Mouse (Mus musculus): ENCODE measurements at regions not wholly inside any gene's neighbourhood (a gene's known extent, or its start where the extent isn't known, plus 50 kb on each side); places are given as distances from the start of the nearest gene placed in this dataset.

DNA sequence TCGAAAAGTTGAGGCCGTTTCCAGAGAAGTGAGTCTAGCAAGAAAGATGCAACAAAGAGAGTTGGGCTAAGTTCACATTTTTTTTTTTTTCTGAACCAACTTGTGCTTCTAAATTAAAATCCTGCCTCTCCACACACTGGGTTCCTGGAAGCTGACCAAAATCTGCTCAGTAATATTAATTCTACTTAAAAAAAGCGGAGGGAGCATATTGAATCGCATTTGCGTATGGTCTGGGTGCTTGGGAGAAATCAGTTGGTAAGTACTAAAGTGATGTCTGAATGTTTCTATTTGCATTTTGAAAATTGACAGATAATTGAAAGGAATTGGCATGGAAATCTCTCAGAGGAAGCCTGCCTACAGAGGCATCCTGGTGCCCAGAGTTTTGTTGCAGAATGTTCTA, 676.0 kb downstream of the Vrk1 start:
- ATAC-seq (ENCODE audit: insufficient number of reproducible peaks, low FRiP score, low TSS enrichment), result no peak

DNA sequence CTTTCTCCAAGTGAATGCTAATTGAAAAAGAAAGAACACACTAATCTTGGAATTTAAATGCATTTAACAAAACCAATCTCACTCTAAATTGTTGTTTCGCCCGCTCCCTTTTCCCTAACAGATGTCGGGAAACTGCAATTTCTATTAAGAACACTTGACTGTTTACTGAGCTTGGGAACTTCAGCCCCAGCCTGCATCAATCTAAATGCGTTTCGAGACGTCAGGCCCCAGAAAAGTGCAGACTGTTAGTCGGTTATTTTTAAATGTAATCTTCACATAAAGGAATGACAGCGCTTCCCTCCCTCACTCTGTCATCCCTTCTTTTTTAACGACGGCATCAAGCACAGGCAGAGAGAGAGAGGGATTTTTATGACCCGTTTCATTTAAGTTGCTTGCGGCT, 677.7 kb downstream of the Vrk1 start:
- ATAC-seq (ENCODE audit: insufficient number of reproducible peaks, low FRiP score, low TSS enrichment), result no peak

DNA sequence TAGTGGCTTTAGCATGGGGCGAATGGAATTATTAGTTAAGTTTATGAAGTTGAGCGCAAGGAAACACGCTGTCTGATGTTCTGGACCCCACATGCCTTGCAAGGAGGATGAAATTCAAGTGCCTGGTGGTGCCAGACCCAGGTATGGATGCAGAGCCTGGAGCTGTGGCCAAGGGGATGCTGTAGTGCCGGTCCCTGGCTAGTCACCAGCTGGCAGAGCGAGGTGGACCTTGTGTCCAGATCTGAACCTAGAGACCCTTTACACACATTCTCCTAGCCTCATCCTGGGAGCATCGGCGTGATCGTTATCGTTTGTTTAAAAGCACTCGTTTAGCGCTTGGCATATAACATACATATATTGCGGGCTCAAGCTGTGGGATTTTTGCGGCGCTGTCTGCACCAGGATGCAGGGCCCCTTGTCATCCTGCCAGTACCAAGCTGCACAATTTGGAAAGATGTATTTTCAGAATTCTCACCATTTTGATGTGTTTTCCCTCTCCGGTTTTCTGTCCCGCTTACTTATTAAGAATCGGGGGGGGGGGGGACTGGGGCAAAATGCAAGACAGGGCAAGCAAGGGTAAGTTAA, 678.2 kb downstream of the Vrk1 start:
- ATAC-seq (ENCODE audit: insufficient number of reproducible peaks, low FRiP score, low TSS enrichment), result no peak

DNA sequence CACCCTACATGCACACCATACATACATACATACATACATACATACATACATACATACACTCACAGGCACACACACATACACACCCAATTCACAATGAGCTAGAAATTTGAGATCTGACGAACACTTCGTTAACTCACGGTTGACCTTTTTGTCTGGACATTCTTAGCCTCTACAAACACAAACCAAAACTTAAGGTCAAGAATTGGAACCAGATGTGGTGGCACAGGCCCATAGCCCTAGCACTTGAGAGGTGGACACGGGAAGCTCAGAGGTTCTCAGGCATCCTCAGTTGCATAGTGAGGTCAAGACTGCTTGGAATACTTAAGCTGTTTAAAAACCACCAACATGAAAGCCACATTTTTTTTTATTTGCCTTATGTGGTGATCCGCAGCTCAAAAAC, 692.9 kb downstream of the Vrk1 start:
- ATAC-seq (ENCODE audit: insufficient number of reproducible peaks, low FRiP score, low TSS enrichment), result no peak

DNA sequence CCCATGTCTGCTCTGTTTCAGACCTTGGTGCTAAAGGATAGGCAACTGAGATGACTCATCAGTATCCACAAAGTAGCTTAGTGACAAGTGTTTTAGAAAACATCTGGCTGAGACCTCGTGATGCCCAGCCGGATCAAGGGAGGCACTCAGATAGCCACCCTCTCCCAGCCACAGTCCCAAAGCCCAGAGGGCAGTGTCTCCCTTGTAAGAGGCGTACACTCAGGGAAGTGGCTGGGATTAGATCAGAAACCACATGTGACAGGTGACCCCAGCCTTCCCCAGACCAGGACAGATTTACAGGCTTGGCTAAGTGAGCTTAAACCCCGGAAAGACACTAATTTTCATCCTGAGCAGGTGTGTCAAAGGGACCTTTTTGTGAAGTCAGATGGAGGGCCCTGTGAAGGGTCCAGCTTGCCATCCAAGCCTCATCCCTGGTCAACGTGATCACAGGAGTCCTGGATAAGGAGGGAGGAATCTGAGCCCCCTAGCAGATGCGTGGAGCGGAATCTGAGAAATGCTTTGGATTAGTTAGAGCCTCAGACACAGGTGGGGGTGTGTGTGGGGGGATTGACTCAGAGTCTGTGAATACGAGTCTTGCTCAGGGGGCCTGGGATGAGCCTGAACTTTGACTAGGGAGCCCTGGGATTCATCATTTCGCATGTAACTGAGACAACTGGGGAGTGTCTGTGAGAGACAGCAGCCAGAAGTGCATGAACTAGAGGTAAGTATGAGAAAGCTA, 711.4 kb downstream of the Vrk1 start:
- ATAC-seq (ENCODE audit: insufficient number of reproducible peaks, low FRiP score, low TSS enrichment), result no peak

DNA sequence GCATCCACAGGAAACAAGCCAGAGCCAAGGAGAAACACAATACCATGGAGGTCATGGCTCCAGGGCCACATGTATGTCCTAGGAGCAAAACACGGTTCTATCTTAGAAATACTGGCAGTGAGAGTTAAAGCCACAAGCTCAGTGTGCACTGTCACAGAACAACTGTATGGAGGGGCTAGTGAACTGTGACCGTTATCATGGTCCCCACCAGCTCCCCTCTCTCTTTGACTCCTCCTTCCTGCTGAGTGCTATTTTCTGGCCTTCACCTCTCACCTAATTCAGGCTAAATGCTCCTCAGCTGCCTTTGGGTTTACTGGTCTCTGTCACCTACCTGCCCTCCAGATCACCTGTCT, 712.0 kb downstream of the Vrk1 start:
- ATAC-seq (ENCODE audit: insufficient number of reproducible peaks, low FRiP score, low TSS enrichment), result no peak

DNA sequence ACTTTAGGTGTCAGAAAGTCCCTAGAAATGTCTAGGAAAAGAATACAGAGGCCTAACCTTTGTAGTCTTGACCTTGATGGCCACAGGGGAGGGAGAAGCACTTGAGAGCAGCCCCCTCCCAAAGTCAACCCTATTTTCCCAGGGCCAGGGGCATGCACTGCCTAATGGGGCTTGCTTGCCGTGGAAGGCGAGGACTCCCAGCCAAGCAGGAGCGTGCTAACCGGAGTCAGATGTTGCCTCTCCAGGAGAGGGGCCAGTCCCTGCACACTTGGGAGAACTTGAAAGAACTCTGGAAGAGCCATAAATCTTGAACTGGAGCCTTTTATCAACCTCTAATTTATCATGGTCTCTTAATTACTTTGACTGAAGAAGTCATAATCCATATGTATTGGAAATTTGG, 712.7 kb downstream of the Vrk1 start:
- no peak for ATAC-seq (ENCODE audit: insufficient number of reproducible peaks, low FRiP score, low TSS enrichment)

DNA sequence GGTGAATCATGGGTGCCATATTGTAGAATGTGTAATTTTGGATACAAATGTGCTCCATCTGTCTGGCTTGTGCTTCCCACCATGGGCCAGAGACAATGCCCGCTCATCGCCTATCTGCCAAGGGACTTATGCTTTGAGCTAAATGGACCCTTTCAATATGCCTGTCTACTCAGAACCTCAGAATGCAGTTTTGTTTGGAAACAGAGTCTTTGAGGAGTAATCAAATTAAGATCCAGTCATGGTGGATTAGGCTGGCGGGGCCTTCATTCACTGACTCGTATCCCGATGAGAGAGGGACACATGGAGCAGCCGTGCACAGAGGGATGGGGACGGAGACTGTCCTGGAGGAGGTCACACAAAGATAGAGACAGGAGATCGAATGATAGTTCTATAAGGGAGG, 716.9 kb downstream of the Vrk1 start:
- ATAC-seq (ENCODE audit: insufficient number of reproducible peaks, low FRiP score, low TSS enrichment), result no peak

DNA sequence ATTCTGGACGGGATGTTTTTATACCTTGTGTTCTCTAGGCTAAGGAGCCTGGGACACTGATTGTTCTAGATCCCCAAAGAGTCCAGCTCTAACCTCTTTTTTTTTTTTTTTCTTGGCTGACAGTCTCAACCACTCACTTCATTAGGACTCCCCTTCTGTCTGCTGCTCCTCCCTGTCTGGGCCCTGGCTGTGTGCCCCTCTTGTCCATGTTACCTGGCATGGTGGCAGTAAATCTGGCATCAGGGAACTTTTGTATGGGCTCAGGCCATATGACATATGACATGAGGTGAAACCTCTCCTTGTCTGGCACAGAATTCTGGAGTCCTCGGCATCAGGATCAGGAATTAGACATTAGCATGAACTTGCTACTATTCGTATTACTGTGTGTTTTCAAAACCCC, 717.5 kb downstream of the Vrk1 start:
- no peak for ATAC-seq (ENCODE audit: insufficient number of reproducible peaks, low FRiP score, low TSS enrichment)

DNA sequence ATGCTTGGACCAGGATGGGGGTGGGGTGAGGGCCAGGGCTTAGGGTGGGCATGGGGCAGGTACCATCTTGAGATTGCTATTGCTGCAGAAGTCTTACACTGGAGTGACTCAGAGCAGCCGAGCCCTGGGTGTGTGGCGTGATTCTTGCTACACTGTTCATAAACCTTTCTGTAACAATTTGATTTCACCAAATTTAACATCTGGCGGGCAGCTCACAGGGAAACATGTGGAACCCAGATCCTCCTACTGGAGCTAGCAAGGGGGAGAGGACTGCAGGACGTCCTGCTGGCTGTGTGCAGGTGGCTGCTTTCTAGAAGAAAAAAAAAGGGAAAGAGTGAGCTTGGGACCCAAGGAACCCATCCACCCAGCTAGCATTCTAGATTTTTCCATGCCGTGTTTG, 719.7 kb downstream of the Vrk1 start:
- no peak for ATAC-seq (ENCODE audit: insufficient number of reproducible peaks, low FRiP score, low TSS enrichment)

DNA sequence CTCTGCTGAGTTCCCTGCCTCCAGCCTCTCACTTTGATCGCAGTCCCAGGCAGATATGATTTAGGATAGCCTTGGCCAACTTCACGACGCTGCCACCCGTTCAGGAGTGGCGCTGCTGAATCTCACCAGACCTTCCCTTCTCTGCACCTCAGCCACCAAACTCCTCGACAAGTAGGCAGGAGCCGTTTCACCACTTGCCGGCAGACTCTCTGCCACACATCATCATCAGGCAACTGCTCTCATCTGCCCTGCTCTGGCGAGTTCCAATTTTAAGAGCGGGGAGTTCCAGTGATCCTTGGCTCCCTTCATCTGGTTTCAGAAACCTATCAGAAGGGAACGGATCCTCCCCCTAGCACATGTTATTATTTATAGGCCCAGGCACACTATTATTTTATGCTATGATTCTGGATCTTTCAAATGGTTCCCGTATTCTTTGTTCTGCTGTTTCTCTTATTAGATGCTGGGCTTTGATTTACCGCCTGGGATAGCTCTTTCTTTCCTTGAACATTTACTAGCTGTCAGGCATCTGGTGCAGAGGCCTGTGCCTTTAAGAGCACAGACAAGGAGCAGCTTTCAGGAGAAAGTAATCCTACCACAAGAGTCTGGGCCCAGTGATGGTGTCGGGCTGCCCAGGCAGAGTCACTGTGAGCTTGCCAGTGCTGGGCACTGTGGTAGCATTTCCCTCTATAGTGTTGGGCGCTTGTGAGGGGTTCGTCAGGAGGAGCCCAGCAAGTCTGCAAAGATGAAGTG, 722.3 kb downstream of the Vrk1 start:
- ATAC-seq (ENCODE audit: insufficient number of reproducible peaks, low FRiP score, low TSS enrichment), result no peak

DNA sequence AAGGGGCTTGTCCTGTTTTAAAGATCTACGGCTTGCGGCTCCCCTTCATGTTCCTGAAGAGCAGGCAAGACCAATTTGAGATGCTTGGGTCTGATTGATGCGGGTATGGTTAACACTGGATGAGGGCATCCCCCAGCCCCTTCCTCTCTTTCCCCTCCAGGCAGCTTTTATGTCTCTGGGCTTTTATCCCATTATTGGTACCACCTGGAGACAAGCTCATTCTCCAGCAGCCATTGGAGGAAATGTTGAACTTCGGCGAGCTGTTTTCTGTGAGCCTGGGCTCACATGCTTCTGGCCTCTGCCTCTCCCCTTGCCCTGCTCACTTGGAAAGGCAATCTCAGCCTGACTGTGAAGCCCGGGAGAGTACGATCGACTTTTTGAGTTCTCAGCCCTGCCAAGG, 738.7 kb downstream of the Vrk1 start:
- no peak for ATAC-seq (ENCODE audit: insufficient number of reproducible peaks, low FRiP score, low TSS enrichment)

DNA sequence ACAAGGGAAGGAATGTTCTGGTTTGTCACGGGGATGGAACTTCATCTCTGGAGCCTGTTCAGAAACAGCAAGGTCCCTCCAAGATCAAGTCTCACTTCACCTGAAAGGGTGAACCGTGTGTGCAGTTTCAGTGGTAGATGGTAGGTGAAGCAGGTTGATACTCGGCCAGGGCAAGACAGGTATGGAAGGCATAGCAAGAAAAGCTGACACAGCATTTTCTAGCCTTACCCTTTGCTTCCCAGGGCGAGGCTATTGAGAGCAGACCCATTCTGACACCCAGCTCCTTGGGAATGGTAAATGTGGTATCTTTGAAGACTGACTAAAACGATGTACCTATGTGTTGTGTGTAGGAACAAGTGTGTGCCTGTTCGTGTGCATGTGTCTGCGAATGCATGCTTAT, 724.9 kb upstream of the 3110018I06Rik start:
- ATAC-seq (ENCODE audit: insufficient number of reproducible peaks, low FRiP score, low TSS enrichment), result no peak

DNA sequence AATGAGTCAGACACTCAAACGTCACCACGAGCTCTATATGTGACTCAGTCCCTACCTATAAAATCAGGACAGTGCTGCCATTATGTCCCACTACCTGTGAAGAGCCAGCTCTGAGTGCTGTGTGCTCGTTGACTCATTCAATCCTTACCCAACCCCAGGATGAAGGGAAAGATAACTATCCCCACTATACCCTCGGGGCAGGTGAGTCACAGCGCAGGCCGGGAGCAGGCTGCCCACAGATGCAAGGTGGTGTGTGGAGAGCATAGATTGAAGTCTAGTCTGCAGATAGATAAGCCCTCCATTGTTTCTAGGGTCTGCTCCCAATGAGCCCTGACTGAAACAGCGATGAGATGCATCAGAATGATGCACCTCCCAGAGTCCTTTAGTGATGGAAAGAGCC, 723.9 kb upstream of the 3110018I06Rik start:
- no peak for ATAC-seq (ENCODE audit: insufficient number of reproducible peaks, low FRiP score, low TSS enrichment)

DNA sequence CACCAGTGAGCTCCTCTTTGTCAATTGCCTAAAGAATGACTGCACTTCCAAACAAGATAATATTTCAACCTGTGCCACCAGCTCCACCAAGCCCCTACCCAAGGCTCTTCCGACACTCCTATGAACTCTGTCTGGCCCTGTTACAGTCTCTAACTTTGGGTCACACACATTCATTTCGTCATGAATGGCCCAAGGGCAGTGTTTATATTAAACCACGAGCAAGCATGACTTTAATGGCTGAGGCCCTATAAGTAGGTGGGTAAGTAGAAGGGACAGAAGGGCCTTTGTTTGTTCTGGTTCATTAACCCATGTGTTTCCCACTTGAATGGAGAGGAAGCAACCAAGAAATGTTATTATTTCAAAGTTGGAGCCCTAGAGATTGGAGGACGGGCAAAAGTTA, 714.9 kb upstream of the 3110018I06Rik start:
- ATAC-seq (ENCODE audit: insufficient number of reproducible peaks, low FRiP score, low TSS enrichment), result no peak

DNA sequence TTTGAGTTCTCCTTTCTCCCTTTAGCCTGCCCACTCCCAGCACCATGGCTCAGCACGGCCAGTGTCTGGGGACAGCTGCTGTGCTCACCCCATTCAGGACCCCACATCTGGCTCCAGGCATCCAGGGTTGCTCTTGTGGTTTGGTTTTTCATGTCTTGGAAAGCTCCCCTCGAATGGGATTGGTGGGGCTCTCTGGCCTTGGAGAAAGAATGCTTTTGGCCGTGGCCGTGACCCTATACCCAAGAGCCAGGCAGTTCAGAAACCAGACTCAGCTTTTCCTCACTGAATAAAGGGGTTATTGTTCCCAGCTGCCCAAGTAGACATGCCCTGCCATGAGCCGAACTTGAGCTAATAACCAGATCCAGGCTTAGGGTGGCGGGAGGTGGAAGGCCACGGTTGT, 691.8 kb upstream of the 3110018I06Rik start:
- ATAC-seq (ENCODE audit: insufficient number of reproducible peaks, low FRiP score, low TSS enrichment), result no peak

DNA sequence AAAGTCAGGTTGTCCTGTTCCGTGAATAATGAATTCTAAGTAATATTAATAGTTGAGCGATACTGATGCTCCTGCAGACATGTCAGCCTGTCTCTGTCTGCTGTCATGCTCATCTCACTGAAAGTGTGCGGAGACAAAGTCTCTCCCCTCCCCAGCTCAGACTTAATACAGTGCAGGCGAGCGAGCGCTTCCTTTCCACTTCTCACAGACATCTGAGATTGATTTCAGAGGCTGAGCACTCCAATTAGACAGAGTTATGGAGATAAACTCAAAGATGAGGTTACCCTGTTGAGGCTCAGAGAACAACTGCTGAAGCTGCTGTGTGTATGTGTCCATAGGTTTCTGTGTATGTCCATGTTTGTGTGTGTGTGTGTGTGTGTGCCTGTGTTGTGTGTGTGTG, 668.7 kb upstream of the 3110018I06Rik start:
- no peak for ATAC-seq (ENCODE audit: insufficient number of reproducible peaks, low FRiP score, low TSS enrichment)

DNA sequence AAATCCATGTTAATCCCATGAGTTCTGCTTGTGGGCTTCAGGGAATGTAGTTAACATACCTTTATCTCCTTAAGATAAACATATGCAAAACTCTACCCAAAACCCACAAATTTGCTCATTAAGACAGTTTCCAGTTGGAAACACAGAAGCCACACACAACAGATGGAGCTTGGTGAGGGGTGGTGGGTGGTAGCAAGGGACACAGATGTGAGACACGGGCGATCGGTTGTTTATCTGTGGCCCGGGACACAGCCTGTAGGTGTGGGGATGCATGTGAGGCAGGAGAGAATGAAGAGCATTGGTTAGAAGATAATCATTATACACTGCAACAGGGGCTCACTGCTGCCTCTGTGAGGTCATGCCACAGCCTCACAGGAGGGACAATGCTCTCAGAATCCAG, 666.1 kb upstream of the 3110018I06Rik start:
- ATAC-seq (ENCODE audit: insufficient number of reproducible peaks, low FRiP score, low TSS enrichment), result no peak

DNA sequence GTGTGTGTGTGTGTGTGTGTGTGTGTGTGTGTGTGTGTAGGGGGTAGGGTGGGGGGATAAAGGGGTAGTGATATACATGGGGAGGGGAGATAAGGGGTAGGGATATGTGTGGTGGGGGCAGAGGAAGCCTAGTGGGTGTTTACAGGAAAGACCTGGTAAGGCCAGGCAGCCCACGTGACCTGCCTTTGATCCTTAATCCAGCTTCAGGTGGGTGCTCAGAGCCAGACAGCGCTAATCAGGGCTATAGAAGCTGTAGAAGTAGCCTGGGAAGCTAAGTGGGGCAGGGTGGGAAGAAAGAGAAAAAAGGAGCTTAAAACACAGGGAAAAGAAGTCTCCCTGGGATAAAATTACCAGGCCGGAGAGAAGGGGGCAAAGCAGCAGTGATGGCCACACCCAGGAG, 659.9 kb upstream of the 3110018I06Rik start:
- no peak for ATAC-seq (ENCODE audit: insufficient number of reproducible peaks, low FRiP score, low TSS enrichment)

DNA sequence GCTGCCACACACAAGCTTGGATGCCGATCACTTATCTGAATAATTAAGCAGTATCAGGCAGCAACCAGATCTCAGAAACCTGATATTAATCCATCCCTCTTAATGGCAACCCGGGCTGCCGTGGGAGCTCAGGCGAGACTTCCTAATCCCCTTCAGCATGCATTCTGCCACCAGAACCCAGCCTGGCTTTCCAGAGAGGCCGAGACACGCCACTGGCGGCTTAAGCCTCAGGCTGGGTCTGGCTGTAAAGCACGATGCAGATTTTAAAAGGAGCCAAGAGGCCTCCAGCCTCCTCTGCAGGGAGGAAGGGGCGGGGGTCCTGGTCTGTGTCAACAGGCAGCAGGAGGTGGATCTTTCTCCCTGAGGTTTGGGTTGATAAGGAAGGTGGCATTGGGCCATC, 659.1 kb upstream of the 3110018I06Rik start:
- ATAC-seq (ENCODE audit: insufficient number of reproducible peaks, low FRiP score, low TSS enrichment), result no peak

DNA sequence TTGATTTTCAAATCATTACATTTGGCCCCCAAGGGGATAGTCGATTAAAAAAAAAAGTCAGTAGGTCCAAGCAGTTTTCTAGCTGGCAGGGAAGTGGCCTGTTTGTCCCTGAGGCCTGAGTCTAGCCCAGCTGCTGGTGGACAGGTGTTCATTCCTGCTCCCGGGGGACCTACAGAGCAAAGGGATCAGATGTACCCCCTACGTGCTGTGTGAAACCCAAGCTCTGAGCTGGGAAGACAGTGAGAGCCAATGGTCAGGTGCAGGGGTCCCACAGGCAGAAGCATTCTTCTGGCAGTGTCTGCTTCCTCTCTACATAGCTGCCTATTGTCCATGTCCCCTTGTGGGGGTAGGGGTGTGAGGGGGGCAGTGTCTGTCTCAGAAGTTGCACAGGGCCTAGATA, 653.2 kb upstream of the 3110018I06Rik start:
- no peak for ATAC-seq (ENCODE audit: insufficient number of reproducible peaks, low FRiP score, low TSS enrichment)

DNA sequence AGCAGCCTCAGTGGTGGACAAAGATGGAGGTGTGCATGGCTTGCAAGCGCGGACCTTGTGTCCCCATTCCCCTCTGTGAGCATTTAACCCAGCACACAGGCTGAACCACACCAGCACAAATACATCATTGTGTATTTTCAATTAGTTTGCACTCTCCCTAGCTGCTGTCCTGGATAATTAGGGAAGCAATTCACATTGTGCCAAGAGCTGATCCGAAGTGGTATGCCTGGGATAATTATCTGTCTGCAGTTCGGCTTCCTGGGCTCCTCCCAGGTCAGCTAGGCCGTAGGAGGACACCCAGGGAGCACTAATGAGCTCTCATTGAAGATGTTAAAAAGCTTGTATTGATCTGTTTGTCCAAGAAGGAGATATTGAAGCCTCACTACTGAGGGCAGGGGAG, 648.8 kb upstream of the 3110018I06Rik start:
- no peak for ATAC-seq (ENCODE audit: insufficient number of reproducible peaks, low FRiP score, low TSS enrichment)
